Mouse (Mus musculus) small intestine, adult 2 months (tissue): ENCODE data around the gene Sh3bgrl.

Experiments
- CTCF ChIP-seq: fragments of 200-500 bp; IDR thresholded peaks from 2 replicates; pipeline ENCODE4 v1.5.1; 2012; ENCODE audit warnings: low read depth, mild to moderate bottlenecking, control low read depth, inconsistent platforms, low read length, moderate library complexity, mixed read lengths; ENCODE audit not compliant: insufficient replicate concordance, insufficient read length; ENCODE audit errors: extremely low read depth
- POLR2A ChIP-seq: fragments of 200-500 bp; IDR thresholded peaks from 2 replicates; pipeline ENCODE4 v1.6.1; 2012; ENCODE audit warnings: low read depth, mild to moderate bottlenecking, control low read depth, inconsistent platforms, low read length, moderate library complexity

DNA sequence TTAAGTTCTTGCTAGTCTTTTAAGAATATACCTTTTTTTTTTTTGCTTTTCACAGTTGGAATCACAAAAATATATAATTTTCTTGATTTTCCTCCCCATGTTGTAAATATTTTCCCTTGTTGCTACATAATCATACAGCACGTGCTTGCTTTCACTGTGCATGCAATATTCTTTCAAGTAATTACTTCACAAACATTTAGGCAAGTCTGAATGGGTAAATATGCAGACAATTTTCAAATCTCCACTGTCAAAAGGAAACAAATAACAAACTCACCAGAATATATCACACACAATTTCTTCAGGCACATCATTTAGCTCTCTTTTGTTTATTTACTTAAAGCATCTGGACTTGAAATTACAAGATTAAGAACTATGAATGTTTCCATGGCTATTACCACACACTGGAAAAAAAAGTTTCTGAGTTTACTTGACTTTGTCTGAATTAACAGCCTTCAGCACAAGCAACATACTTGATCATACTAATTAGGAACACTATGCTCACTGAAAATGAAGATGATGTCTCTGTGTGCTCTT, 46.2 kb downstream of the Sh3bgrl start:
- no peak for TF ChIP-seq CTCF
- no peak for TF ChIP-seq POLR2A
